Mouse (Mus musculus) fibroblast of lung, adult 2 months (primary cell): ENCODE measurements around the gene Clcn3.

Experiments
- DNase-seq: peaks from one replicate; pipeline ENCODE4 v3.0.0-alpha.2; 2011; ENCODE audit warnings: low read depth

Gene Clcn3

DNA sequence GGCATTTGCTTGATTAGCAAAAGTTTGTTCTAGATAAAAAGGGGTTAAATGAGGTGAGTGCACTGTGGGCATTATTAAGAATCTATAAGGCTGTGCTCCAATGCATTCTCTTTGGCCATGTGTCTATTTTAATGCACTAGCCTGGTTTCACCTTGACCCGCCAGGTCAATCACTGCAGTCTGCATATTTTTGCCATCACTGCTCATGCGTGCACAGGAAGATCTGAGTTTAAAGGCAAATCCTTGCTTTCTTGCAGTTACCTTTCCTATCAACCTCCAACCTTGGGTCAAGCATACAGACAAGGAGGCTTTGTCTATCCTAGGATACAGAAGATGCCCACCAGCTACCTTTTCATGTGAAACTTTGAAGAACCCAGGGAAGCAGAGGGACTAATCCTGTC is 113.3 kb downstream of the Clcn3 start:
- DNase-seq, result no peak

DNA sequence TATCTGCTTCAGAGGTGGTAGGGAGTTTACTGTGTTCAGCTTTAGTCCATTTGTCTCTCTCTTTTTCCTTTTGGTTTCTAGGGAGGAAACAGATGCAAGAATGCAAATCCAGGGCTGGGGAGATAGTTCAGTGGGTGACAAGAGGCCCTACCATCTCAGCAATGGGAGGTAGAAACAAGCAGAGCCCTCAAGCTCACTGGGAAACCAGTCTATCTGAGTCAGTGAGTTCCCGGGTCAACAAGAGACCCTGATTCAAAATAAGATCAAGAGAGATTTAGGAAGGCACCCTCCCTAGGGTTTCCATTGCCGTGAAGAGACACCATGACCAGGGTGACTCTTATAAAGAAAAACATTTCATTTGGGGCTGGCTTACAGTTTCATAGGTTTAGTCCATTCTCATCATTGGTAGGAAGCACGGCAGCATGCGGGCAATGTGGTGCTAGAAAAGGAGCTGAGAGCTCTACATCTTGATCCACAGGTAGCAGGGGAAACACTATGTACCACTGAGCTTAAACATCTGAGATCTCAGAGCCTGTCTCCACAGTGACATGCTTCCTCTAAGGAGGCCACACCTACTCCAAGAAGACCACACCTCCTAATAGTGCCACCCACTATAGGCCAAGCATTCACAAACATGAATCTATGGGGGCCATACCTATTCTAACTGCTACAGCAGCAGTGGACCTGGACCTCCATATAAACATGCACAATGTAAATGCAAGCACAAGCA is 114.7 kb downstream of the Clcn3 start:
- DNase-seq, result no peak

DNA sequence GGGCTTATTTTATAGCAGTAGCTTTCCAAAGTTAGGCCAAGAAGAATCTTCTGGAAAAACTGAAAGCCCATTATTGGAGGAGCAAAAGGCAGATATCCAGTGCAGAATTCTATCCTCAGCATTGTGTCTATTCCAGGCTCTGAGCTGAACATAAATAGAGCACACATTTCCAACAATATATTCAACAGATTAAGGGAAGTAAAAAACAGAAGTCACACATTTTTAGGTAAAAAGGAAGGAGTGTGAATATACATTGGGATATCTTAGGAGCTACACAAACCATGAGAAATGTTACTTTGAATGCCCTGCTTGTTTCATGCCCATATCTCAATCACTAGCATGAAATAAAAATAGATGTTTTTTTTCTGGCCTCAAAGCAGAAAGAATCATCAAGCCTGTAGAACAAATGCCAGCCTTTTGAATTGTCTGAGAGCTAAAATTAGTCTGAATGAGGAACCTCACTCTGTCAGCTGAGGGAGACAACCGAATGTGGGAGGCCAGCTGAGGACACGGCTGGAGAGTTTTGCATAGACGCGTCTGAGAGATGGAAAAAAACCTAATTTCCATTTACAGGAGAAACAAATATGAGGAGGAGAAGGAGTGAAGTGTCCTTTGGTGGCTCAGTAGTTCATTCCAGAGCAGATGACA is 115.5 kb downstream of the Clcn3 start:
- DNase-seq, result no peak

DNA sequence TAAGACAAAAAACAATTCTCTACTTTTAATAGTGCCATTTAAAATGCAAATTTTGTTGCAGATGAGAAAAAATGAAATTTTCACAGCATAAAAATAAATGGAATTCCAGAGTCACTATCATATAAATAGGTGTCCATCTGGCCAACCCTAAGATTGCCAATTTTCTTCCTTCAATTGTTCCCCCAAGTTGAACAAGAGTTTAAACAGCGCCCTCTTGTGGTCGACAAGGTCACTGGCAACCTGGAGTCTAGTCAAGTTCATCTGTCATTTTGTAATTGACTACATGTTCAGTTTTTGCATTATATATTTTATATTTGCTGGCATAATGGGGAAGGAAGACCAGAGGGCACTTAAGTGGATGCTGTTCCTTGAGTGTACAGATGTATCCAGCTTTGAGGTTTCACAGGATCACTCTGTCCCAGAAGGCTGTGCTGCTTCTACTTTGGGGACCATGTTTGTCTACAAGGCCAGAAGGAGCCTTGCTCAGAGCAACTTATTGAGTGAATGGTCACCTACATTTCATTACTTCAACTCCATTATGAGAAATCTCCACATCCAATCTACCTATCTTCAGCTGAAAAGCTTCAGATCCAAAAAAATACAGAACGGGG is 117.5 kb downstream of the Clcn3 start:
- peak; percentile 18 for DNase-seq

- DNase-seq, result no peak
These were observed 118.2 kb downstream of the Clcn3 start for GRCm38 (mm10) chr8:60864875-60865274.

GRCm38 (mm10) chr8:60861783-60862182 is 121.3 kb downstream of the Clcn3 start:
- no peak for DNase-seq

GRCm38 (mm10) chr8:60860749-60861148 is 122.4 kb downstream of the Clcn3 start:
- no peak for DNase-seq
